Mouse (Mus musculus) frontal cortex, postnatal 36 days (tissue): ENCODE measurements at regions not wholly inside any gene's neighbourhood (a gene's known extent, or its start where the extent isn't known, plus 50 kb on each side); places are given as distances from the start of the nearest gene placed in this dataset.

Experiments
- DNase-seq, 2 experiments: peaks; one replicate each; pipeline ENCODE4 v3.0.0; 2022; ENCODE audit warnings: low spot score in 2 of 2

DNA sequence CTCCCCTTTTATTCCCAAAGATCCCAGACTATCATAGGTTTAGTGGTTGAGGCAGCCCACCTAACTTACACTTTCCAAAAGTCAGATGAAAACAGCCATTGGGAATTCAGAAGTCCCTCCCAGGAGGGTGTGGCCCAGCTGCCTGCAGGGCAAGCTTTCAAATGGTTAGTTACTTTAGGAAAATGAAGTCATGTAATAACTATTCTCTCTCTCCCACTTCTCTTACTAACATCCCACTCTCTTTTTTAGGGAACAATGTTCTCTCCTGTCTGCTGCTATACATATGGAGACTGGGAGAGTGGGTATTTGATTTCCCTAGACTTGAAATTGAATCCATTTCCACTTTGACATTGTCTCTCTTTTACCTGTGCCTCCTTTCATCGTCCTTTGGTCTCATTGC lies 55.0 kb downstream of the Zfp648 start:
- DNase-seq = no peak

GRCm38 (mm10) chr1:154256811-154257210 lies 55.8 kb downstream of the Zfp648 start:
- DNase-seq = no peak

DNA sequence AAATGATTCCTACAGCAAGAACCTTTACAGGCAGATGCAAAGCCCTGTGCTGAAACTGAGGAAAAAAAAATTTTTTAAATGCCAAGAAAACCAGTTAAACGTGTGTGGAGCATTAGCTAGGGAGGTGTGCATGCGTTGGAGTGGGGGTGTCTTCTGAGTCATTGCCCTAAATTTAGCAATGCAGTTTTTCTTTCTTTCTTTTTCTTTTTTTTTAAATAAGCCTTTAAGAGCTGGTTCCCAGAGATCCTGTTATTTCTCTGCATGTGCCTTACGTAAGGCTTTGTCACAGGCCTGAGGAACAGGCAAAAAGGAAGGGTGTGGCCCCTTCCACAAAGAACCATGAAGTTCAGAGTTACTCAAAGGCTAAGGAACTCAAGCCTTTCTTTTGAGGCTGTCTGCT lies 57.5 kb downstream of the Zfp648 start:
- peak; percentile 33 to 66 for DNase-seq

GRCm38 (mm10) chr1:154260393-154260792 lies 59.4 kb downstream of the Zfp648 start:
- DNase-seq = no peak

DNA sequence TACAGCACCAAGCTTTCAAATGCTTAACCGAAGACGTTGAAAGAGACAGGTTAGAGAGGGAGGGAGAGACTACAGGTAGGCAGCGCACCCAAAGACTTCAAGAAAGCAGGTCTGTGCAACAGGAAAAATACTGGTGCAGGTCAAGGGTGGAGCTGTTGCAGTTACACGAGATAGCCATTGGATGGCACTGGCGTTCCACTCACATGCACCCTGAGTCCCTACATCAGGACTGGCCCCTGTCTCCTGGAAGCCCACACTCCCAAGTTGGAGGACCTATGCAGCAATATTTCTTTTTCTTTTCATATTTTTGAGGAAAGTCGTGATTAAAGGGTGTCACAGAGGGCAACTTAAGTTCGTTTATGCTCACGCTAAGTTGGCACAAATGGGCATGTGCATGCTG lies 80.5 kb downstream of the Zfp648 start:
- DNase-seq = peak; percentile 72 to 79

DNA sequence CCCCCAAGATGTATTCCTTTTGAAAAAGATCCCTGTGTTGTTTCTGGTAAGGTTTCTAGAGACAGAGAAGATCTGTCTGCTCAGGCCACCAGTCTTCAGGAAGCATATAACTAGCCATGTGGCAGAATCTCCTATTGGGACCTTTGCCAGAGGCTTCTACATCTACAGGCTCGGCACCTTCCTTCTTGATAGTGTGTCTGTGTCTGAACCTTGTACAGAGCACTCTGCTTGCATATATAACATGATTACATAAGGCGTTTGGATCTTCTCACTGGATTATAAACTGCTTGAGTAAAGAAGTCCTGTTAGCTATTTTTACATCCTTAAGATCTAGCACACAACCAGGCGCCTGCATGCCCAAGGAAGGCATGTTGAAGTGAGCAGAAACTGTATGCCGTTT lies 85.1 kb downstream of the Zfp648 start:
- peak; percentile 26 to 64 for DNase-seq

DNA sequence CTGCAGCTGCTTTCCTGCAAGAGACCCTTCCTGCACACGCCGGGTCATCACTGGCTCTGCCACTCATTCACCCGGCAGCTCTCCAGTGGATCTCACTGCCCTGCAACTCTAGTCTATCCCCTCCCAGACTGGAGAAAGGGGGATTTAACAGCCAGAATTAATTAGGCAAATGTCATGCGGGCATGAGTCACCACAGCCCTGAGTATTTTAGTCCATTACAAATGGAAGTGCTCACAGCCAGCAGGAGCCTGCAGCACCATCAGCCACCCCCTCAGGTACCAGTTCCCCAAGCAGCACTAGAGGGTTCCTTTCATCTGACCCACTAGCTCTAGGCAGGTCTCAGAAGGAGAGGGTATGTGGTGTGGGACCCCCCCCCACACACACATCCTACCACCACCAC lies 91.7 kb downstream of the Zfp648 start:
- DNase-seq = peak in 1 of 2 experiments; percentile 28

DNA sequence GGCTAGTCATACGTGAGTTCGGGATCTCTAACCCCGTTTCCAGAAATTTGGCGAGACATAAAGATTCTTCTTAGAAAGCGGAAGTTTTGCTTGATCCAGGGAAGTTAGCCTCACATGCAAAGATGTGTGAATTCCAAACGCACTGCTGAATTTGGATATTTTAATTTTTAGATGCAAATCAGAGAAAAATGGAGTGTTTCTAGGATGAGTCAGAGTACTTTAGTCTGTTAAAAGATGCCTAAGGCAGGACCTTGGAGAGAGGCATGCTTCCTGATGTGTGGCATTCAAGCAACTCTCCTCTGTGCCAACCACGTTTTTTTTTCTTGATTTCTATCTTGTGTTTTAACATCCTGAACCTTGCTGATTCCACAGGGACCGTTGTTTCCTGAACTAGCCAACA lies 95.1 kb downstream of the Zfp648 start:
- DNase-seq = no peak

DNA sequence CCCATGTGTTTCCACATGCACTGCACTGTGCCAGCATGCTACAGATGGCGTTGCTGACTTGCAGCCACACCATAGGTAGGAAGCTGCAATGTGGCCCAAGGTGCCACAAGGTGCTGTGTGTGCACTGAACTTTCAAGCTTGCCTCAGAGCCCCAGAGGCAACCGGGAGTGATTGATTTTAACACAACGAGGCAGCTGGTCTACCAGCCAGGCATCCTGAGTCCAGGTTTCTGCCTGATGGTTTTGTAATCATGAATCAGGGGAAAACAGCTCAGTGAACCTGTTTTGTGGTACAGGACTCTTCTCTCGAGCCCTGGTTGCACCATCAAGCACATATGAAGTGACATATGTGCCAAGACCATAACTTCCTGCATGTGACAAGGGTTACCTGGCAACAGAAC lies 98.9 kb downstream of the Zfp648 start:
- no peak for DNase-seq

GRCm38 (mm10) chr1:154309650-154310049 lies 108.7 kb downstream of the Zfp648 start:
- no peak for DNase-seq
